Mouse (Mus musculus) brain, embryonic 14.5 days (tissue): ENCODE measurements around the gene Dysf.

Experiments used
- CTCF ChIP-seq: fragments of 200-500 bp; IDR thresholded peaks from 2 replicates; pipeline ENCODE4 v1.5.1; 2012; ENCODE audit warnings: inconsistent platforms, mild to moderate bottlenecking, moderate library complexity, borderline replicate concordance; ENCODE audit not compliant: insufficient read depth, insufficient read length; ENCODE audit errors: extremely low read depth
- POLR2A ChIP-seq: fragments of 200-500 bp; IDR thresholded peaks from 2 replicates; pipeline ENCODE4 v1.6.1; 2012; ENCODE audit warnings: mild to moderate bottlenecking, inconsistent platforms, borderline replicate concordance; ENCODE audit not compliant: poor library complexity, insufficient read depth, insufficient read length, severe bottlenecking; ENCODE audit errors: extremely low read depth

DNA sequence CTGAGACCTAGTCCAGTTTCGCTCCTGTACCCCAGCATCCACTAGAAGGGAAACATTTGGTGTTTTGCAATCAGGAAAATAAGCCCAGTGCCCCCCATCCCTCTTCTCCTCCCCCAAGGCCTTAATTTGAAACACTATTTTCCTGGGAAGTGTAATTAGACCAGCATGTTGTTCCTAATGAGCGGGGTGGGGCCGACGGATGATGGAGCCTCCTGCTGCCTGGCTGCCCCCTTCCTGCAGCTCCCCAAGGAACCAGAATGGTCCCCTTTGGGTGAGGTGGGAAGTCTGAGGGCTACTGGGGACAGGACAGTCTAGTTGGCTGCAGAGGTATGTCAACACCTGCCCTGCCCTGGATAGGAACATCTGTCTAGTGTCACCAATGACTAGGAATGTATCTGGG is 136.0 kb downstream of the Dysf start:
- TF ChIP-seq POLR2A (no peak), CTCF (no peak)
